Mouse (Mus musculus) erythroblast, adult 5-6 weeks (primary cell): ENCODE results near the gene Mrps35. TPM values are rescaled to one million over a fixed set of nuclear protein-coding genes. Genes with fewer than 3 reads are reported as not detected.

Experiments used
- ATAC-seq: replicated peaks from 2 replicates; pipeline ENCODE4 v1.8.0; 2016; ENCODE audit warnings: moderate number of reproducible peaks, mild to moderate bottlenecking, moderate TSS enrichment, inconsistent platforms; ENCODE audit not compliant: poor library complexity, low FRiP score, severe bottlenecking
- total RNA-seq, 2 experiments: library from RNA; stranded (forward) in 1 of 2; stranded (reverse) in 1 of 2; fragments of 150-400 nt in 1 of 2; fragments of 200-764, 138-1000 nt in 1 of 2; gene quantifications; 2 replicates each; pipeline versions ENCODE4 v1.2.3 to v1.2.4; 2015 to 2017; ENCODE audit warnings: low replicate concordance in 2 of 2

The Mrps35 gene
- total RNA-seq, 2 experiments from 2014 or later, result 23.9 to 36.3 TPM

DNA sequence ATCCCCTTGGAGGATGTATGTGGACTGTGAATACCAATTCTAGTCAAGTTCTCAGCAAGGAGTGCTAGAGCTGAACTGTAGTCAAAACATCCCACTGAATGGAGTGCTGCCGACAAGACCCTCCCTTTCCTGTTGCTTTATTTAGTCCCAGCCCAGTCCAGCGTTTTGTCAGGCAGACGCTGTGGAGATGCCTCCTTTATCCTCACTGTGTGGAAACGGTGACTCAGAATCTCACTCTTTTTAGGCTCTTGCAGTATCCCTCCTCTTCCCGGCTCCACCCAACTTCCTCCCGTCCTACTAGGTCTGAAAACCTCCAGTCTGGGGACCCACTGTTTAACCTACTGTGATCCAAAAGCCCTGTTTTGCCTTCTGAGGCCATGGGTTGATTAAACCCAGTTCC is 78.8 kb downstream of the Mrps35 start:
- ATAC-seq, result no peak

Other genes with a start within 250 kb of the Mrps35 start
- gene Arntl2, start 246.7 kb upstream of the Mrps35 start, total RNA-seq (2015; ENCODE audit: low replicate concordance), result not detected in 2 replicates
- not detected in 2 replicates for gene Arntl2, start 246.7 kb upstream of the Mrps35 start, total RNA-seq (2017; ENCODE audit: low replicate concordance)
- not detected in 2 replicates for gene Smco2, start 192.7 kb upstream of the Mrps35 start, total RNA-seq (2015; ENCODE audit: low replicate concordance)
- gene Smco2, start 192.7 kb upstream of the Mrps35 start, total RNA-seq (2017; ENCODE audit: low replicate concordance), result not detected in 2 replicates
- gene Ppfibp1, start 154.3 kb upstream of the Mrps35 start, total RNA-seq (2015; ENCODE audit: low replicate concordance), result 24.4 TPM in 1 of 2 replicates, not detected in the other
- 1.8 and 4.2 TPM in 2 replicates for gene Ppfibp1, start 154.3 kb upstream of the Mrps35 start, total RNA-seq (2017; ENCODE audit: low replicate concordance)
- not detected in 2 replicates for gene 1700034J05Rik, start 88.3 kb upstream of the Mrps35 start, total RNA-seq (2015; ENCODE audit: low replicate concordance)
- not detected in 2 replicates for gene 1700034J05Rik, start 88.3 kb upstream of the Mrps35 start, total RNA-seq (2017; ENCODE audit: low replicate concordance)
- gene Rep15, start 10.2 kb upstream of the Mrps35 start, total RNA-seq (2015; ENCODE audit: low replicate concordance), result 0.63 TPM in 1 of 2 replicates, not detected in the other
- gene Rep15, start 10.2 kb upstream of the Mrps35 start, total RNA-seq (2017; ENCODE audit: low replicate concordance), result 0.28 TPM in 1 of 2 replicates, not detected in the other
- gene Mansc4, start 44.3 kb downstream of the Mrps35 start, total RNA-seq (2015; ENCODE audit: low replicate concordance), result not detected in 2 replicates
- gene Mansc4, start 44.3 kb downstream of the Mrps35 start, total RNA-seq (2017; ENCODE audit: low replicate concordance), result not detected in 2 replicates
- gene Klhl42, start 48.6 kb downstream of the Mrps35 start, total RNA-seq (2015; ENCODE audit: low replicate concordance), result 1.5 and 2.9 TPM in 2 replicates
- gene Klhl42, start 48.6 kb downstream of the Mrps35 start, total RNA-seq (2017; ENCODE audit: low replicate concordance), result 0.98 and 1.2 TPM in 2 replicates
- gene Pthlh, start 221.4 kb downstream of the Mrps35 start, total RNA-seq (2015; ENCODE audit: low replicate concordance), result not detected in 2 replicates
- gene Pthlh, start 221.4 kb downstream of the Mrps35 start, total RNA-seq (2017; ENCODE audit: low replicate concordance), result not detected in 2 replicates